Mouse (Mus musculus) heart, postnatal 0 days (tissue): ENCODE results near the gene 4930539E08Rik.

ENCODE experiments used
- CTCF ChIP-seq: IDR thresholded peaks from 2 replicates; pipeline ENCODE4 v1.5.1; 2016; ENCODE audit warnings: antibody characterized with exemption, control low read depth, low read depth
- EP300 ChIP-seq: IDR thresholded peaks from 2 replicates; pipeline ENCODE4 v1.6.1; 2016; ENCODE audit warnings: antibody characterized with exemption, low read depth

- TF ChIP-seq CTCF (no peak), EP300 (no peak)
These were observed at the start of gene 4930539E08Rik for GRCm38 (mm10) chr17:28915060-28915628.
